Mouse (Mus musculus): ENCODE results near the gene Vmn2r68. TPM values are rescaled to one million over a fixed set of nuclear protein-coding genes. Genes with fewer than 3 reads are reported as not detected.

Gene Vmn2r68
- not detected in 2 replicates for polyA plus RNA-seq (2016; fragmentation: Nextera tagmentation; extraction: Ambion mirVana)

DNA sequence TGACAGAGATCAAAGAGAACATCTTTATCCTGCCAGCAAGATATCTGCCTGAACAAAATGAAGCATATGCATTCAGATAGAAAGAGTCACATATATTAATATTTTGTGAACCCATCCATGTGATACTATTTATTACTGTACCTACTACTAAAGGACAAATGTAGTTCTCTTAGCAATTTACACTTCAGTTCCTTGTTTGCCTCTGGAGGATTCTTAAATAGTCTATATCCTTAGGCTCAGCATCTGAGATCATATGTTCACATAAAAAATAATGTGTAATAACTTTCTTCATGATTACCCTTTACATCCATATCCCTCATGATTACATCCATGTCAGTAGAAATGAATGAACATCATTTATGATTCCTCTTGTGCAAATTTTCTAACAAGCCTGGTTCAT, at the start of gene Vmn2r68:
Gene Vmn2r68 (minus strand): TSS at position 101 of the 400 bp plus-strand sequence.
- no peak for ATAC-seq (ENCODE audit: insufficient number of reproducible peaks, insufficient read depth, low FRiP score, low TSS enrichment)
- Histone ChIP-seq H3K4me3 (no peak within 1 kb of the TSS), H3K36me3 (no peaks in the 10 kb centered on the region), H3K4me2 (replicated peaks) (no peak within 1 kb of the TSS), H3K9me3 (no peaks in the 10 kb centered on the region), H3K9ac (no peak within 1 kb of the TSS), H3K27ac (no peak within 1 kb of the TSS), H3K4me1 (no peaks in the 10 kb centered on the region), H3K27me3 (no peaks in the 10 kb centered on the region)

Other genes starting within 250 kb of the Vmn2r68 start
- not detected in 2 replicates for gene Vmn2r66, start 225.5 kb downstream of the Vmn2r68 start, polyA plus RNA-seq (2016; fragmentation: Nextera tagmentation; extraction: Ambion mirVana)
- gene Vmn2r67, start 81.8 kb downstream of the Vmn2r68 start, polyA plus RNA-seq (2016; fragmentation: Nextera tagmentation; extraction: Ambion mirVana) = not detected in 2 replicates
- gene Vmn2r69, start 178.1 kb upstream of the Vmn2r68 start, polyA plus RNA-seq (2016; fragmentation: Nextera tagmentation; extraction: Ambion mirVana) = not detected in 2 replicates